In genomic region chr11:32227041-32227440, GRCm38 (mm10) we compare ENCODE assay signal across 8 mouse cellular contexts. TPM values are rescaled to one million over a fixed set of nuclear protein-coding genes. Genes with fewer than 3 reads are reported as not detected.
DNase-seq lines count a peak whose midpoint lies in the region; ATAC-seq and TF ChIP-seq lines count a peak whose summit lies in the region.

No protein-coding gene starts in this region.

- H3K9ac ChIP-seq in liver, embryonic 11.5 days (ENCODE audit: low read depth, low read length), result peak overlapping the region; percentile 88

- peak overlapping the region; percentile 91 for H3K4me2 ChIP-seq in liver, embryonic 11.5 days

- no peaks in the 10 kb centered on the region for H3K27me3 ChIP-seq in testis, adult 2 months (ENCODE audit: control insufficient read depth, insufficient read depth, low read length)
- H3K27me3 ChIP-seq in liver, embryonic 11.5 days (replicated peaks; ENCODE audit: control insufficient read depth, insufficient read depth, low read length), result peaks cover 23% of the 10 kb centered on the region

- H3K36me3 ChIP-seq in testis, adult 2 months (ENCODE audit: control insufficient read depth, insufficient read depth, low read length), result no peaks in the 10 kb centered on the region
- peaks cover 20% of the 10 kb centered on the region for H3K36me3 ChIP-seq in liver, embryonic 11.5 days (ENCODE audit: control insufficient read depth, insufficient read depth, low read length)

- peaks cover 19% of the 10 kb centered on the region for H3K4me1 ChIP-seq in testis, adult 2 months (ENCODE audit: control insufficient read depth, insufficient read depth, low read length)
- H3K4me1 ChIP-seq in liver, embryonic 11.5 days (replicated peaks; ENCODE audit: control insufficient read depth, insufficient read depth, low read length), result peaks cover 43% of the 10 kb centered on the region

- peak; percentile 55 to 59 for DNase-seq in cerebellum, adult 18-20 months
- no peak for DNase-seq in cerebellum, adult 8-10 months
- no peak for DNase-seq in testis, postnatal 14 days (ENCODE audit: low spot score)
- no peak for DNase-seq in liver, embryonic 11.5 days (ENCODE audit: low spot score)
- DNase-seq in adrenal gland, adult 8-10 months, result no peak
- no peak for DNase-seq in adrenal gland, adult (ENCODE audit: inconsistent age in 2 of 2, low spot score in 1 of 2)

- 54% methylated on average over 1 of the region's 1 CpGs for WGBS in liver, embryonic 11.5 days

- peak overlapping the region; percentile 93 for H3K4me3 ChIP-seq in testis, adult 2 months (ENCODE audit: control insufficient read depth, low read depth, low read length)
- peak overlapping the region; percentile 83 for H3K4me3 ChIP-seq in liver, embryonic 11.5 days (ENCODE audit: low read depth, low read length)

- H3K9me3 ChIP-seq in liver, embryonic 11.5 days (ENCODE audit: control insufficient read depth, low read length), result 0 out of 2 replicates have a peak, but pooled peaks cover 3% of the 10 kb centered on the region

- ATAC-seq in liver, embryonic 11.5 days (replicated peaks; ENCODE audit: low FRiP score), result no peak
- no peak for ATAC-seq in granulocyte monocyte progenitor cell, adult 5-6 weeks (replicated peaks; ENCODE audit: poor library complexity, severe bottlenecking)

- no peak for TF ChIP-seq CTCF in testis, adult 2 months (IDR thresholded peaks at IDR 0.05; ENCODE audit: control insufficient read depth, insufficient read depth, insufficient replicate concordance, low read depth, low read length)

- H3K27ac ChIP-seq in testis, adult 2 months (ENCODE audit: control insufficient read depth, insufficient read depth, low read depth, low read length), result peak overlapping the region; percentile 85
- H3K27ac ChIP-seq in liver, embryonic 11.5 days (ENCODE audit: low read depth, low read length), result no peak overlapping the region; the same call in 1 of the 2 replicates

- no peak for TF ChIP-seq POLR2A in testis, adult 2 months (IDR thresholded peaks at IDR 0.05; ENCODE audit: control insufficient read depth, low read depth, low read length)

RNA-seq across cellular contexts. Expression of gene Mpg, which starts 0.7 kb away (rescaled TPM):
- 16.3 and 16.4 TPM in 2 replicates for polyA plus RNA-seq in testis, adult 2 months (2012; rRNA removed)
- 29.6 and 30.8 TPM in 2 replicates for polyA plus RNA-seq in liver, embryonic 11.5 days (2014; fragmentation: Nextera tagmentation; extraction: Ambion mirVana)
- total RNA-seq in granulocyte monocyte progenitor cell, adult 5-6 weeks (2014; fragmentation: Nextera tagmentation), result 11.6 and 12.9 TPM in 2 replicates
- total RNA-seq in granulocyte monocyte progenitor cell, adult 5-6 weeks (2017), result 4.4 and 5.7 TPM in 2 replicates
- 10 to 100 TPM; 18.2 to 41.0 (median 33.3) TPM for total RNA-seq in adrenal gland, adult 8-10 months (2022)

RNA-seq across cellular contexts. Expression of gene Rhbdf1, which starts 4.9 kb away (rescaled TPM):
- polyA plus RNA-seq in testis, adult 2 months (2012; rRNA removed), result 6.8 and 9.5 TPM in 2 replicates
- 16.9 and 19.1 TPM in 2 replicates for polyA plus RNA-seq in liver, embryonic 11.5 days (2014; fragmentation: Nextera tagmentation; extraction: Ambion mirVana)
- total RNA-seq in granulocyte monocyte progenitor cell, adult 5-6 weeks (2014; fragmentation: Nextera tagmentation), result 0.26 TPM in 1 of 2 replicates, not detected in the other
- total RNA-seq in granulocyte monocyte progenitor cell, adult 5-6 weeks (2017), result 1.0 TPM in 1 of 2 replicates, not detected in the other
- 10 to 100 TPM; 24.5 to 40.0 (median 33.1) TPM for total RNA-seq in adrenal gland, adult 8-10 months (2022)

RNA-seq across cellular contexts. Expression of gene Snrnp25, which starts 21.8 kb away (rescaled TPM):
- polyA plus RNA-seq in testis, adult 2 months (2012; rRNA removed), result 38.8 and 39.6 TPM in 2 replicates
- 96.7 and 114 TPM in 2 replicates for polyA plus RNA-seq in liver, embryonic 11.5 days (2014; fragmentation: Nextera tagmentation; extraction: Ambion mirVana)
- 50.3 and 58.3 TPM in 2 replicates for total RNA-seq in granulocyte monocyte progenitor cell, adult 5-6 weeks (2014; fragmentation: Nextera tagmentation)
- 75.1 and 78.0 TPM in 2 replicates for total RNA-seq in granulocyte monocyte progenitor cell, adult 5-6 weeks (2017)
- total RNA-seq in adrenal gland, adult 8-10 months (2022), result 10 to 100 TPM; 12.7 to 21.5 (median 18.0) TPM

RNA-seq across cellular contexts. Expression of gene Il9r, which starts 27.0 kb away (rescaled TPM):
- 1.6 and 2.1 TPM in 2 replicates for polyA plus RNA-seq in testis, adult 2 months (2012; rRNA removed)
- polyA plus RNA-seq in liver, embryonic 11.5 days (2014; fragmentation: Nextera tagmentation; extraction: Ambion mirVana), result 0.53 and 0.62 TPM in 2 replicates
- not detected in 2 replicates for total RNA-seq in granulocyte monocyte progenitor cell, adult 5-6 weeks (2014; fragmentation: Nextera tagmentation)
- total RNA-seq in granulocyte monocyte progenitor cell, adult 5-6 weeks (2017), result not detected in 2 replicates
- total RNA-seq in adrenal gland, adult 8-10 months (2022), result under 1 TPM in 3 of 4 experiments, not detected in 1; 0.42 to 0.71 (median 0.62) TPM

RNA-seq across cellular contexts. Expression of gene Nprl3, which starts 40.5 kb away (rescaled TPM):
- 61.4 and 62.8 TPM in 2 replicates for polyA plus RNA-seq in testis, adult 2 months (2012; rRNA removed)
- 31.0 and 38.1 TPM in 2 replicates for polyA plus RNA-seq in liver, embryonic 11.5 days (2014; fragmentation: Nextera tagmentation; extraction: Ambion mirVana)
- 25.3 and 28.6 TPM in 2 replicates for total RNA-seq in granulocyte monocyte progenitor cell, adult 5-6 weeks (2014; fragmentation: Nextera tagmentation)
- 17.7 and 18.6 TPM in 2 replicates for total RNA-seq in granulocyte monocyte progenitor cell, adult 5-6 weeks (2017)
- 100 to 1,000 TPM in 2 of 4 experiments, 10 to 100 TPM in 2; 72.8 to 122 (median 105) TPM for total RNA-seq in adrenal gland, adult 8-10 months (2022)

Comparison
In these comparisons a context has a peak if more than half of its experiments do, and no peak if none do; other contexts are left out.
1. DNase-seq: peak in cerebellum, adult 18-20 months (2 of 2); none in cerebellum, adult 8-10 months (single experiment), testis, postnatal 14 days (single experiment), liver, embryonic 11.5 days (single experiment), adrenal gland, adult 8-10 months (single experiment) and adrenal gland, adult (0 of 2).
2. RNA of gene Rhbdf1, which starts 4.9 kb away (total RNA-seq): 24.5 to 40.0 TPM in adrenal gland, adult 8-10 months; 0.26 to 1.0 TPM in granulocyte monocyte progenitor cell, adult 5-6 weeks; every median in the first group is over 10 times any median in the second.